Comparison of ENCODE assay signal across 8 mouse cellular contexts in the genomic region with DNA sequence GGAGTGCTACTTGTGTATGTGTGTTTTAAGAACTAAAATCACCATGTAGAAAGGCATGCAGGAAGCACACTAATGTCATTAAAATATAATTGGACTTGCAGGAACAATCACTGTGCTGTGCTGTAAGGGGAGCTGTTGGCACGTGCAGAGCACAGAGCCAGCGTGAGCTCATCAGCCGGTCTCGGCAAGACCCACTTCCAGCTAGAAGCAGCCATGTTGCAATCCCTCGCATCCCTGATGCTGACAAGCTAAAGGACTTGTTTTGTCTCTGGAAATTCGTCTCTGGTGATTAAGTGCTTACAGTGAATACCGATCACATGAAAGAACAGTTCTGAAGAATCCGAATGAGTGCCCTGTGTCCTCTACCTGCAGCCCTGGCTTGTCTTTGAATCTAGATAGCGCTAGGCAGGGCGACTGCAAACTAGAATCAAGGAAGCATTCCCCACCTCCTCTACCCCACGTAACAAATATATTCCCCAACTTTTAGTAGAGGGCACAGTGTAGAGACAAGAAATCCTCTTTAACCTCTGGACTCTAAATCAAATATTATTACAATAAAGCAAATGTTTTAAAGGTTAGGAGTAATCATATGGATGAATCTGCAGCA.
DNase-seq lines count a peak whose midpoint lies in the region; ATAC-seq lines count a peak whose summit lies in the region.

No protein-coding gene starts in this region.

- H3K9ac ChIP-seq in heart, embryonic 13.5 days = peak overlapping the region; percentile 8; the same call in 1 of the 2 replicates
- H3K9ac ChIP-seq in kidney, embryonic 16.5 days (replicated peaks; ENCODE audit: low read length) = no peak overlapping the region
- no peak overlapping the region for H3K9ac ChIP-seq in limb, embryonic 12.5 days (replicated peaks)

- H3K9me3 ChIP-seq in heart, embryonic 13.5 days = no peaks in the 10 kb centered on the region
- no peaks in the 10 kb centered on the region for H3K9me3 ChIP-seq in kidney, embryonic 16.5 days (ENCODE audit: low read length)
- no peaks in the 10 kb centered on the region for H3K9me3 ChIP-seq in limb, embryonic 12.5 days

- H3K27me3 ChIP-seq in heart, embryonic 13.5 days (replicated peaks) = no peaks in the 10 kb centered on the region
- no peaks in the 10 kb centered on the region for H3K27me3 ChIP-seq in kidney, embryonic 16.5 days (ENCODE audit: insufficient read depth, low read length)
- no peaks in the 10 kb centered on the region for H3K27me3 ChIP-seq in limb, embryonic 12.5 days

- peak overlapping the region; percentile 20 for H3K4me3 ChIP-seq in heart, embryonic 13.5 days
- H3K4me3 ChIP-seq in kidney, embryonic 16.5 days (ENCODE audit: low read length) = no peak overlapping the region
- no peak overlapping the region for H3K4me3 ChIP-seq in limb, embryonic 12.5 days (replicated peaks)

- intact Hi-C loops in gastrocnemius, postnatal 14 days (cut with DNase I; ENCODE audit: low total_unique reads) = loop anchor here (10.0 kb wide), 1 partner anchor 55 kb away; no protein-coding TSS in a partner anchor

- DNase-seq in gastrocnemius, postnatal 14 days = peak; percentile 11
- DNase-seq in gastrocnemius, adult 18-20 months (ENCODE audit: low spot score) = no peak
- peak; percentile 50 for DNase-seq in embryo, embryonic 10.5 days (ENCODE audit: low spot score)
- DNase-seq in ovary, postnatal 36 days (ENCODE audit: low spot score) = peak; percentile 28

- H3K4me1 ChIP-seq in heart, embryonic 13.5 days = peaks cover 13% of the 10 kb centered on the region
- H3K4me1 ChIP-seq in kidney, embryonic 16.5 days (ENCODE audit: insufficient read depth, low read length) = peaks cover 2% of the 10 kb centered on the region; the same call in 1 of the 2 replicates
- H3K4me1 ChIP-seq in limb, embryonic 12.5 days (replicated peaks) = peaks cover 21% of the 10 kb centered on the region

- H3K27ac ChIP-seq in heart, embryonic 13.5 days (replicated peaks) = no peak overlapping the region
- H3K27ac ChIP-seq in kidney, embryonic 16.5 days (ENCODE audit: low read length) = no peak overlapping the region
- H3K27ac ChIP-seq in limb, embryonic 12.5 days = peak overlapping the region; percentile 81

- H3K4me2 ChIP-seq in heart, embryonic 13.5 days = peak overlapping the region; percentile 58
- no peak overlapping the region for H3K4me2 ChIP-seq in kidney, embryonic 16.5 days (replicated peaks; ENCODE audit: low read depth, low read length)
- no peak overlapping the region for H3K4me2 ChIP-seq in limb, embryonic 12.5 days

- ATAC-seq in heart, embryonic 13.5 days (ENCODE audit: extremely low read depth, insufficient number of reproducible peaks, low FRiP score, low TSS enrichment) = no peak
- ATAC-seq in kidney, embryonic 16.5 days (ENCODE audit: low FRiP score, low TSS enrichment) = peak; percentile 95
- peak; percentile 91; the same call in 1 of the 2 replicates for ATAC-seq in limb, embryonic 12.5 days (ENCODE audit: insufficient number of reproducible peaks, insufficient read depth, low FRiP score, low TSS enrichment, low read depth)
- ATAC-seq in erythroblast, adult 5-6 weeks (replicated peaks; ENCODE audit: low FRiP score, poor library complexity, severe bottlenecking) = no peak

- H3K36me3 ChIP-seq in heart, embryonic 13.5 days = no peaks in the 10 kb centered on the region
- no peaks in the 10 kb centered on the region for H3K36me3 ChIP-seq in kidney, embryonic 16.5 days (ENCODE audit: insufficient read depth, low read length)
- H3K36me3 ChIP-seq in limb, embryonic 12.5 days = no peaks in the 10 kb centered on the region

- 29% methylated on average over 11 of the region's 11 CpGs for WGBS in heart, embryonic 13.5 days
- 47% methylated on average over 11 of the region's 11 CpGs for WGBS in kidney, embryonic 16.5 days
- 43% methylated on average over 11 of the region's 11 CpGs for WGBS in limb, embryonic 12.5 days

Comparison
In these comparisons a context has a peak if more than half of its experiments do, and no peak if none do; other contexts are left out.
1. ATAC-seq: peak in kidney, embryonic 16.5 days (single experiment) and limb, embryonic 12.5 days (single experiment); none in heart, embryonic 13.5 days (single experiment) and erythroblast, adult 5-6 weeks (single experiment).